Mouse (Mus musculus) embryonic fibroblast, embryonic 13.5 days (primary cell): ENCODE results near the gene Gm1043.

Experiments
- CTCF ChIP-seq: IDR thresholded peaks from 2 replicates; pipeline ENCODE4 v1.5.1; 2011; ENCODE audit warnings: mild to moderate bottlenecking, control low read depth, low read length, moderate library complexity, borderline replicate concordance; ENCODE audit not compliant: insufficient read depth
- POLR2A ChIP-seq: IDR thresholded peaks from 2 replicates; pipeline ENCODE4 v1.6.1; 2011; ENCODE audit warnings: low read depth, mild to moderate bottlenecking, control low read depth, low read length, moderate library complexity

GRCm38 (mm10) chr5:37213709-37214103 is 128.5 kb downstream of the Gm1043 start:
- TF ChIP-seq POLR2A (no peak), CTCF (no peak)
